Mouse (Mus musculus) NIH3T3 (cell line): ENCODE measurements at regions not wholly inside any gene's neighbourhood (a gene's known extent, or its start where the extent isn't known, plus 50 kb on each side); places are given as distances from the start of the nearest gene placed in this dataset.

ENCODE experiments used
- DNase-seq: peaks from one replicate; pipeline ENCODE4 v3.0.0-alpha.2; 2012; ENCODE audit warnings: low read depth

DNA sequence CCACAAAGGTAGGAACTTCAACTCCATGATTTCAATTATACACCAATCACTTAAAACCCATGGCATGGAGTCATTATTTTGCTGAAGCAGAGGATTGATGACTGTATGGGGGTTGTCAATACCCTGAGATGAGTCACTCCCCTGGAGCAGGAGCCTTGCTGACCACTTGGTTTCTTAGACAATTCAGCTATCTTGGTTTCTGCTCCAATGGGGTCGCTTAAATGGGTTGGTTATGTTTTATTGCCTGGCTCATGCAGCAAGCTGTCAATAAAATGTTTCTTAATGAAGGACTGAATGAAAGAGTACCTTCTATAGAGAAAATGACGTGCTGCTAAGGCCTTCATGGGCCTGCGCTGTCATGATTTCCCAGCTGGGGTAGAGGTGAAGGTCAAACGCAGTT, 110.0 kb upstream of the Prickle1 start:
- DNase-seq, result peak; percentile 62

DNA sequence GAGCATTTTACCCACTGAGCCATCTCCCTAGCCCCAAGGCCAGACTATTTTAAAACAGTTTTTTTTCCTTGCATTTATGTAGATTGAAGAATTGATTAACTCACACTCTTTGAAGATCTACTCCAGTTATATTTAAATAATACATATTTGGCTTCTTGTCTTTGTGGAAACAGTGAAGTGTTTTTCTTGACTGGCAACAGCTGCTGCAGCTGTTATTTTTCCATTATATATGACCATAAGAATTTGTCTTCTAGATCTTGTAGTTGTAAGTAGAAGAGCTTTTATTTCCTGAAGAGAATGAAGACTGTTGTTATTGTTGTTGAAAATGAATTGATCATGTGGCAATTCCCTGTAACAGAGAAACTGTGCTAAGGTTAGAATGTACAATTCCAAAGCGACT, 109.4 kb upstream of the Prickle1 start:
- no peak for DNase-seq

DNA sequence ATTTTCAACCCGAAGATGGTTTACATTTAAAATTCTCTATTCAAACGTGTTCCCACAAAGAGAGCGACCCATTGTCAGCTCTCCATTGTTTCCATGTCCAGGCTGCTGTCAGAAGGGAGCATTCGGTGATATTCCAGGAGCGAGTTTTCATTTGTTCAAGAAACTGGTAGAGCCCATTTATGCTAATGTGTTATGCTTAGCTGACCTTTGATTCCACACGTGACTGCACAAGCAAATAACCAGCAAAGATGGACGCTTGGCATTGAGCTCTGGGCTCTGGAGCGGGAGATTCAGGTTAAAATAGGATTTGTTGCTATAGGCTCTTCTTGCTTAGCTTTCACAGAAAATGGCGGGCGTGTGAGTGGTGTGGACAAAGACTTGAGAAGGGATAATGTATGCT, 105.3 kb upstream of the Prickle1 start:
- DNase-seq, result no peak

DNA sequence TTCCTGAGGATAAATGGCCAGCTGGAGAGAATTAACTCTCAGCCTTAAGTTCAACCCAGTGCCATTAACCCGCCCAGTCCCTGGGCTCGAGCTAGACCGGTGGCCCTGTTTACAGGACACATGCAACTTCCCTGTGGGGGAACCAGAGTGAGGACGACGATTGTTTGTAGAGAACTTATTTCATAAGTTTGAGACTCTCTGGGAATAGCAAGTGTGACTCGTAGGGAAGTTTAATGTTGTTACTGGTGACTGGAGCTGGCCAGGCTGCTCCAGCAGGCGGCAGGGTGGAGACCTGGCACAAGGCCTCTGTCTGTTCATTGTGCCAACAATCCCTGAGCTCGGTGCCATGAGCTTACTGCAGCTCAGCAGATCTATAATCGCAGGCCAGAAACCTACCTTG, 104.3 kb upstream of the Prickle1 start:
- peak; percentile 88 for DNase-seq

DNA sequence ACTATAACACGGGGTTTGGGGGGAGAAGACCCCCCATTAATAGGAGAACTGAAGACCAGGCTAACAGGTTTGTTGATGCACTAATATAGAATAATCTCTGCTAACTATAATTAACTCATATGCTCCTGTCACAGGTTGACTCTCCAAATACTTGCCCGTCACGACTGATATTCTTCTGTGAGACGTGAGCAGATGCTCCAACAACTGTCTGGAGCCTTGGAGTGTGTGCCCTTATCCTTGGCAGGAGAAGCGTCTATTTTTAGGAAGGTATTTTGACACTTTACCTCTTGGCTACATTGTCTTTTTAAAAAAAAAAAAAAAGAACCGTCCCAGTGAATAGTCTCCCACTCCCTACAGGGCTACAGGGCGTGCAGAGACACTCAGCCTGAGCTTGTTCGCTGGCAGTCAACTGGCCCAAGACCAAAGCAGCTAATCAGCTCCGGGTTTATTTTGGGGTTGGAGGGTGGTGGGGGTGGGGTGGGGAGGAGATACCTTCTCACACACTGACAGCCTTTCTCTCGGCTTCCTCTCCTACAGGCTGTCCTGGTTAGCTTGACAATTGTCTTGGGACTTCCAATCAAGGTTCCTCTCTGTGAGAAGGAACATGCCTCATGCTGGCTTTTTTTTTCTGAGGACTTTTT, 102.6 kb upstream of the Prickle1 start:
- DNase-seq, result no peak

DNA sequence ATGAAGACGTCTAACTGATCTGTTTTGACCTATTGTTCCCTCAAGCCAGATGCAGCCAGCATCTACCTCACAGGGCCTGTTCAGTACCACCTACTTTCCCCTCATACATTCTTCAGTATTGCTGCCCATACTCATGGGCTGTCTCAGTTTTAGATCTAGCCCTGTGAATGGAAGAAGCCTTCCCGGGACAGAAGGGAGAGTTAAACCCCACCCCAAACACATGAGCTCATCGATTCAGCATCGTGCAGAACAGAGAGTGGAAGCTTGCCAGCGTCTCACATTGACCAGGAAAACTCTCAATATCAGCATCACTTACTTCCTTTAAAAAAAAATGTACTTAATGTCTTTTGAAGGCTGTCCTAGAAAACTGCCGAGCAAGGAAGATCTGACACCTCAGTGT, 95.0 kb upstream of the Prickle1 start:
- DNase-seq, result peak; percentile 65

DNA sequence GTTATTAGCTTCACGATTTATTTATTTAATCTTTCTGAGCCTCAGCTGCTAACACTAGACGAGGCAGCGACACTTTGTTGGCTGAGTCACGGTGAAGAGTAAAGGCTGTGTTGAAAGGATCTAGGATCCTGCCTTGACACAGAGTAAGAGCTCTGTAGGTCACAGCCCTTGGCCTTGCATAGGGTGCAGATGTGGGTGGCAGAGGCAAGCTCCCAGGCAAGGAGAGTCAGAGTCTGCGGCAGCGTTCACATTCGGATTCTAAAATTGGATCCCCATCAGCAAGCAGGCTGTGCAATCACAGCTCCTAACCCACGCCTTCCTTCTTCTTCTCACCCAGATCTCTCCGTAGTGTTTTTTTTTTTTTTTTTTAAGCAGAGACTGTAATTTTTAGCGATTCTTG, 94.3 kb upstream of the Prickle1 start:
- DNase-seq, result no peak

DNA sequence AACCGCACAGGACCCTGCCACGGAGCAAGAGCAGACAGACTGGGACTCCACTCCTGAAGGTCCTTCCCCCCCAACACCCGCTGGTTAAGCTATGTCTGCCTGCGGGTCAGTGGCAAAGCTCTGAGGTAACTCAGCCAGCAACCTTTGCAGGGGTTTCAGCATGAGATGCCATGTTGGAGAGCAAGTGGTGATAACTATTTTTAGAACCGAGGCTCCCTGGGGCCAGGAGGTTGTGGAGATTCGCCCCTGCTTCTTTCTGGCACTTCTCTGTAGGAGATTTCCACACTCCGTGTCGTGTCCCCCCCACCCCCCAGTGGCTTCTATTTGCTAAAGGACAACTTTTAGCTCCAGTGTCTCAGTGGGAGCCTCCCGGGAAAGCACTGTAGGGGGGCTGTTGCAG, 90.7 kb upstream of the Prickle1 start:
- DNase-seq, result no peak

DNA sequence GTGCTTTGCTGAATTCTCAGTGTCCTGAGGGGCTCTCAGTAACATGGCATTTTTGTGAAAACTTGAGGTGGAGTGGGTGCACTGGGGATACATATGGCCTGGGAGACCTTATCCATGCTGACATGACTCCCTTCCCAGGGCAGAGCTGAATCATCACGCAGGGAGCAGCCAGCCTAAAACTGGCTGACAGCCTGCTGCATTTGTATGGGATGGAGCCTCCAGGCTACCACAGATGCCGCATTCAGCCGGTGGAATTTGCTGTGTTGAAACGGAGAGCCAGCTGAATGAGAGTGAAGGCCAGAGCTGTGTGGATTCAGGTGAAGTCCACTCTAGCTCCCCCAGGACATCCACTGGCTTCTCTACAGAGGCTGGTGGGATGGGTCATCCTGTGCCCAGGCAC, 85.9 kb upstream of the Prickle1 start:
- peak; percentile 88 for DNase-seq

DNA sequence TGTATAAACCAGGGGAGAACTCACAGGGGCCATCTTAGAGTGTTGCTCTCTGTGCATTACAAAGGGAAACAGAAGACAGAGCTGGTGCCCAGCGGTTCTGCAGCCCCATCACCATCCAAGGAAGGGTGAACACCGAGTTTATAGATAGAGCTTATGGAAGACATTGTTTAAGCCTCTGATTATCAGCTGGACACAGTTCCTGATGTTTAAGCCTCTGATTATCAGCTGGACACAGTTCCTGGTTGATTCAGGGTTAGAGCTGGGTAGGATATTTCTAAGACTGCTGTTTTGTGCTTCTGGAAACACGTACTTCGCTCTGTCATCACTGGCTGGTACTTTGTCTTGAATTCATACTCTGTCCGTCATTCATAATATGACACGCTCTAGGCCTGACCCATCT, 79.9 kb upstream of the Prickle1 start:
- no peak for DNase-seq

DNA sequence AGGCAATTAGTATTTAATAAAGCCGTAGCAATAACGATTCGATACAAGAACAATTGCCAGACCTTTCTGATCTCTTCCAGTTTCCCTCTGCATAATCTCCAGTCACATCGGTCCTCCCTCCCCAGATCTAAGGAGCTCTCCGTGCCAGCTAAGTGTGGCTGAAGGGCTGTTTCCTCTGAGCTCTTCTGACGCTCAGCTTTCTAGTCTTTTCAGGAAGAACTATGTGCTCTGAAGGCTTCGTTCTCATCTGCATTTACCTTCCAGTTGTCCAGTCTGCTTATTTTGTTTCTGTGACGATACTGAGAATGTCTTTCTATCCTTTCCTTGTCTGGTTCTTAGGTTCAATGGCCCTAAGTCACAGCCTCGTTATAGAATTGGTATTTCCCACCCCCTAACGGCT, 78.3 kb upstream of the Prickle1 start:
- no peak for DNase-seq

DNA sequence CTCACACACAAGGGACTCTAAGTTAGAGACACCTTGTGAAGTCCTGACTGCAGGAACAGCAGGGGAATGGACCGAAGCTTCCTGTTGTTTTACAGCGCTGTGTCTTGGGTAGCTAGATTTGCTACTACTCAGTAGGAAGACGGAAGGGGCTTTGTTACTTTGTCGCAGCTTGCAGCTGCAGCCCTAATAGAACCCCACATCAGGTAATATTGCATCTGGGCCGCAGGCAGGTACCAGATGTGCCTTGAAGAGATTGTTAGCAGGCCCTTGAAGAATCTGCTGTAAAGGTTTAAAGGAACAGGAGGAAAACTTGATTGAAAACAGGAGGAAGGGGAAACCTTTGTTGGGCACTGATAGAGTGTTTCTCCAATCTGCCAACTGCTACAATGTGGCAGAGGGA, 68.2 kb upstream of the Prickle1 start:
- no peak for DNase-seq

DNA sequence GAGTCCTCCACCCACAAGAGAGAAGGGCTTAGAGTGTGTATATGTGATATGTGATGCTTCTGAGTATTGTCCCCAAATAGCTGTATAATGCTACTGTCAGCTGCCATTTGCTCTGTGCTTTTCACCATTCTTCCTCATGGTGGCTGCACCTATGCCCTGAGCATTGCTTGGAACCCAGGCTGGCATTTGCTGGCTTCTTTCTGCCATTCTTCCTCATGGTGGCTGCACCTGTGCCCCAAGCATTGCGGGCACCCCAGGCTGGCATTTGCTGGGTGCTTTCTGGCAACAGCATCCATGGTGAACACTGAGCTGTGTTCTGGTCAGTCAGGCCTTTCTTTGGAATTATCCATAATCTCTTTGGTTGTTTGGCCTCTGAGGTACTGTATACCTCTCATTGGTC, 66.9 kb upstream of the Prickle1 start:
- no peak for DNase-seq

DNA sequence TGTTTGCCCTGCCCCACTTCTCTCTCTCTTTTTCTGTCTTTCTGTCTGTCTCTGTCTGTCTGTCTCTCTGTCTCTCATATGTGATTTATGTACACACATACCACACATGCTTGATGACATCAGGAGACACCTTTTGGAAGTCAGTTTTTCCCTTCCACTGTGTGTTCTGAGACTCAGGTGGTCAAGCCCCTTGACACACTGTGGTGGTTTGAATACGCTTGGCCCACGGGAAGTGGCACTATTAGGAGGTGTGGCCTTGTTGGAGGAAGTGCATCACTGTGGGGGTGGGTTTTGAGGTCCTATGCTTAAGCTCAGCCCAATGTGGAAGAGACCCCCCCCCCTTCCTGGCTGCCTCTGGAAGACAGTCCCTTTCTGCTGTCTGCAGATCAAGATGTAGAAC, 66.1 kb upstream of the Prickle1 start:
- DNase-seq, result no peak

DNA sequence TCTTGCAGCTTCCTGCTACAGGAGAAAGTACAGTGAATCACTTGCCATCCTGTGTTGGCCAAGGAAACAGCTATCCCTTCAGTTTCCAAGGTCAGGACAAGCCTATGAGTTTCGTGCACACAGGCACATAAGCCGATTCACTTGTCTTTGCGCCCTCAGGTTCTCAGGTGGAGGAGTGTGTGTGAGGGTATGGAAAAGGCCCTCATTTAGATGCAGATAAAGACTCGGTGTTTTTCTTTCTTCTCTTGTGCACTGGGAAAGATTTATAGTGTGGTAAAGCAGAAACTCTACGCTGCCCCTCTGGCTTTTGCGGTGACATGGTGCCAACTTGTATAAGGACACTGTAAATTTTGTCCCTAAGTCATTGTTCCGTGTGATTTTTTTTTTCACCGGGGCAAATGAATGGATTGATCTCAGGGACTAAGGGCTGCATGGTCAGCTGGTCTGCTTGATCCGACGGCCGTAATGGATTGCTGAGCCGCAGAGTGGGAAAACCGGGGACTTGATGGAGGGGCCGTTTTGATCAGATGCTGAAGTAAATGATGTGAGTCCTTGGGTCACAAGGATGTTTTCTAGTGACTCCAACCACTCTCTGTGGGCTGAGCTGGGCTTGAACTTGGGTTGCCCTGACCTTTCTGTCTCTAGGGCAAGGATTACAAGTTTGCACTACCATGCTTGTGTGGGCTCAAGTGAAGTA, 65.4 kb upstream of the Prickle1 start:
- no peak for DNase-seq

DNA sequence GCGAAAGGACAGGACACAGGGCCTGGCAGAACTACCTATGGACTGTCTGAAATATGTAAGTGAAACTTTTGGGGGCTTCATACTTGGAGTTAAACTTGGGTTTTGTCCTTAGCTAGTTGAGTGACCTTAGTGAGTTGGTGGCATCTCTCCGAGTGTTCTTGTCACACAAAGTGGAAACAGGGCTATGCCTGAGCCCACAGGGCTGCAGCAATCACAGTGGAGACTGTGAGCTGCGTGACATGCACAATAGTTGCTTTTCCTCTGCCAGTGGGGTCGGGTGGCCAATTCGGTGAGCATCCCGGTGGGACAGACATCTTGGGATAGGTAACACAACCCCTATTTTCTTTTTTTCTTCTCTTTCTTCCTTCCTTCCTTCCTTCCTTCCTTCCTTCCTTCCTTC, 61.5 kb upstream of the Prickle1 start:
- DNase-seq, result no peak

DNA sequence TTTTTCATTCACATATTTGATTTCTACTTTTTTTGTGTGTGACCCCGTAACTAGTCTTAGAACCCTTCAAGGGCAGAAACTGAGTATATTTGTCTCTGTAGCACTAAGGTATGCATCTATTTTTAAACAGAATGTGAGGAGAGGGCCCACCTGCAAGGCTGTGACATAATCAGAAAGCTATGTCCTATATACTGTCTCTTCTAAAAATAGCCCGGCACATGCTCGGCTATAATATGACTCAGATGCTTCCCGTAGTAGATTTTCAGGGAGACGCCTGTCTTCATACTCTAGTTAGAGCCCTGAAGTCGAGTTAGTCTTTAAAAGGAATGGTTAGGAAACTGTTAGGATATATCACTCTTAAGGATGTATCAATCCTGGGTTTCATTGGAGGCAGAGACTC, 61.0 kb upstream of the Prickle1 start:
- peak; percentile 84 for DNase-seq

DNA sequence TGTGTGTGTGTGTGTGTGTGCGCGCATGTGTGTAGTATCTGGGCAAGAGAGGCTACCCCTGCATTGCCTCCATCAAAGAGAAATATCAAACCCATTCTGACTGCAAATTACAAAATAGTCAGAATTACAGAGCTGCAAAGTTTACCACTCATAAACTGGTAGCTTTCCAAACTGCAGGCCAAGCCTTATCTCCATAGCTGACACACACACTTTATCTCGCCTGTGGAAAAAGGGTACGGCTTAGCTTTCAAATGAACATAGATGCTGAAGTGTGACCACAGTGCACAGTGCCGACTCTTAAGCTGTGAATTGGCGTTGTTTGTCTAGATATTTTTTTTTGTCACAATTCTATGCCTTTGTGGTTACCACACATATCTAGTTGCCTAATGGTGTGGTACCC, 60.1 kb upstream of the Prickle1 start:
- DNase-seq, result peak; percentile 56

DNA sequence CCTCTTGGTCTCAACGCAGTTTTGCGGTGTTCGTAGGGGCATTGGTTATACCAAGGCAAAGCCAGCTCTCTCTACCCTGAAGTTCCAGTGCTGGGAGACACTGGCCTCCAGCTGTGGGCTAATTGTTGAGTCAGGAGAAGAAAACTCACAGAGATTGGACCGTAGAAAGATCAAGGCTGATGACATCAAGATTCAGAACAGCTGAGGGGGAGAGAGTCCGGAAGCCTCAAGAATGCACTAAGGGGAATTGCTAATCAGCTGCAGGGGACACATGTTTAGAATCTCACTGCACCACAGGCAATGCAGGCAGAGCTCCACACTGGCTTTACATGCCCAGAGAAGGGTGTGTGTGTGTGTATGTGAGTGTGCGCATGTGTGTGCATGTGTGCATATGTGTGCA, 59.6 kb upstream of the Prickle1 start:
- DNase-seq, result peak; percentile 68

DNA sequence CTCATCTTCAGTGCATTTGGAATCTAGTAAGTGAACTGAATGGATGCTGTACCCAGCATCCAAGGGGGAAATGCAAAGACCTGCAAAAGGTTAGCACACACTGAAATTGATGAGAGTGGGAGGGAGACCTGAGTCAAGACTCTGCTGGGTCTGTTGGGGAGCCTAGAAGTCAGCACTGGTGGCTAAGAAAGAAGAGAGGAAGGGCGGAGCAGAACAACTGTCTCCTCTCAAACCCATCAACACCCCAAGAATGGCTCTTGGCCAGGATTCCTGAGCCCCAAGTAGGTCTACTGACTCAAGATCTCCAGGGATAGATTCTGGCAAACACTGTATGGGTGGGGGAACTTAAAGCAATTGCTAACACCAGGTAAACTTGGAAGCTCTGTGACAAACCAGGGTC, 57.7 kb upstream of the Prickle1 start:
- peak; percentile 38 for DNase-seq

DNA sequence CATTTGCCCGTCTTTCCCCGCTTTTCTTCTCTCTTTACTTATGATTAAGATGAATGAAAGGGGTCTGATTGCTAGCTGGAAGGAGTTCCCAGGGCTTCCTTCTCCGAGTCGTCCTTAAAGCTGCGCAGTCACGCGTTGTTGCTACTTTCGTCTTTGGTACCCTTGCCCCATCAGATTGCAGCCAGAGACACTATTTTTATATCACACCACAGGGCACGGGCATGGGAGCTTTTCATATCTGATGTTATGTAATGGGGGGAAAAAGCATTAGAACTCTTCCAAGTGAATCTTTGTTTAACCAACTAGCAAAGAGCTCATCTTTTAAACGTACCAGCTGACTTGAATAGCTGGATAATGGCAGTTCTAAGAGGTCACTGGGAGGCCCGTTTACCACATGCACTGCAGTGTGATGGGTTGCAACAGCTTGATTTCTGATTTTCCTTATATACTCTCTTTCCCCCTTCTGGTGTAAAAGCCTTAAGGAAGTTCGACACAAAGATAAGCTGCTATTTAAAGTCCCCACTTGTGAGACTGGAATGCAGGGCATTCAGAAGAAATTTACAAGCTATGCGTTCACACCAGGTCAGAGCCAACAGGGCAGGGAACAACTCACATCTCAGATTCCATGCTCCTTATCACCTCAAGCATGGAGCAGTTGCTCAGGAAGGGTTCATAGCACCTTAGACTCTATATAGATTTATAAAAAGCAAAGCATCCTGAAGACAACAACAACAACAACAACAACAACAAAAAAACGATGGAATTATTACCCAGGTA, 55.5 kb upstream of the Prickle1 start:
- DNase-seq, result peak; percentile 11

DNA sequence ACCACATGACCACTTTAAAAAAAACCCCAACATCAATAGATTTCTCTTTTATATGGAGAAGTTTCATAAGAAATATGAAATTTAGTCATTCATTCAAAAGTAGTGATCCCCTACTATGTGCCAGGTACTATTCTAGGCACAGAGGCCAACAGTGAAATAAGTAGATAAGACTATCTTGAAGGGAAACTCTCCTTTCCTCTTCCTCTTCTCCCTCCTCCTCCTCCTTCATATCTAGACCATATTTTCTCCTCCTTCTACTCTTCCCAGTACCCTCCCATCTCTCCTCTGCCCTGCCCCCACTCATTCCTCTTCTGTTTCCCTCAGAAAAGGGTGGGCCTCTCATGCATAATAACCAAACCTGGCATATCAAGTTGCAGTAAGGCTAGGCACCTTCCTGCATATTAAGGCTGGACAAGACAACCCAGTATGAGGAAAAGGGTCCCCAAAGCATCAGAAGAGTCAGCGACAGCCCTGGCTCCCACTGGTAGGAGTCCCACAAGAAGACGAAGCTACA, 54.4 kb upstream of the Prickle1 start:
- no peak for DNase-seq

DNA sequence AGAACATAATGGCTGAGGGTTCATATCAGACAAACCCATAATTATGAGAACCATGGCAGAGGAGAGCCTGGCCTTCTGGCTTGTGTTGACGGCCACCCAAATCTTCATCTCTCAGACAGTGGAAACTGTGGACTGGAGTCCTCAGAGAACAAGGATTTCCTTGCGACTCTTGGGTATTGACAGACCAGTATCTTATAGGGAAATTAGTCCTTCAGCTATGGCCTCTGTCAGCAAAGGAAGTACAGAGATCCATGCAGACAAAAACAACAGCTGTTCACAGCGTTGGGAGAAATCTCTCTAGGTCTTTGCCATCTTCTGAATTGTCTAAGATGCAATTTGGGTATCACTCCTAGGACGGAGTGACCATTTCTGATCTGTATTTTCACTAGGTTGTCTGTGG, 53.0 kb upstream of the Prickle1 start:
- no peak for DNase-seq
